Mouse (Mus musculus) embryonic facial prominence, embryonic 15.5 days (tissue): ENCODE data around the gene Tax1bp1. TPM values are rescaled to one million over a fixed set of nuclear protein-coding genes. Genes with fewer than 3 reads are reported as not detected.

Source experiments
- ATAC-seq: fragments of 200-750 bp; cut with Nextera tagmentation; 2 replicates; pipeline ENCODE4 v1.8.0; 2017; ENCODE audit warnings: low read depth, moderate TSS enrichment; ENCODE audit not compliant: insufficient number of reproducible peaks, low FRiP score, low TSS enrichment
- H3K27ac ChIP-seq: fragments of 300-500 bp; sonication (generic); replicated peaks from 2 replicates; pipeline ENCODE4 v1.5.1; 2015; ENCODE audit warnings: mild to moderate bottlenecking, inconsistent platforms
- H3K27me3 ChIP-seq: fragments of 300-500 bp; sonication (generic); 2 replicates; pipeline ENCODE4 v1.6.1; 2015; ENCODE audit warnings: inconsistent platforms
- H3K36me3 ChIP-seq: fragments of 300-500 bp; sonication (generic); 2 replicates; pipeline ENCODE4 v1.6.1; 2015; ENCODE audit warnings: mild to moderate bottlenecking, inconsistent platforms
- H3K4me1 ChIP-seq: fragments of 300-500 bp; sonication (generic); 2 replicates; pipeline ENCODE4 v1.6.1; 2015; ENCODE audit warnings: inconsistent platforms
- H3K4me2 ChIP-seq: fragments of 300-500 bp; sonication (generic); replicated peaks from 2 replicates; pipeline ENCODE4 v1.6.1; 2015; ENCODE audit warnings: mild to moderate bottlenecking, inconsistent platforms
- H3K4me3 ChIP-seq: fragments of 300-500 bp; sonication (generic); replicated peaks from 2 replicates; pipeline ENCODE4 v1.5.1; 2015; ENCODE audit warnings: mild to moderate bottlenecking, inconsistent platforms
- H3K9ac ChIP-seq: fragments of 300-500 bp; sonication (generic); 2 replicates; pipeline ENCODE4 v1.6.1; 2015; ENCODE audit warnings: inconsistent platforms
- H3K9me3 ChIP-seq: fragments of 300-500 bp; sonication (generic); replicated peaks from 2 replicates; pipeline ENCODE4 v1.6.1; 2016; ENCODE audit warnings: inconsistent platforms
- WGBS: fragments of 180-500 bp; shearing (Covaris S2); methylation state at CpG from one replicate; pipeline ENCODE4 v1.1.7; 2015; 5-methylcytosine and 5-hydroxymethylcytosine counted together
- polyA plus RNA-seq: library from polyadenylated mRNA; unstranded; fragments of >200 nt; fragmentation: Nextera tagmentation; extraction: Ambion mirVana; gene quantifications from 2 replicates; pipeline ENCODE4 v1.2.1, GENCODE M21; 2015

Tax1bp1 gene
- polyA plus RNA-seq, 1 experiment from 2014 or later = 146 TPM

DNA sequence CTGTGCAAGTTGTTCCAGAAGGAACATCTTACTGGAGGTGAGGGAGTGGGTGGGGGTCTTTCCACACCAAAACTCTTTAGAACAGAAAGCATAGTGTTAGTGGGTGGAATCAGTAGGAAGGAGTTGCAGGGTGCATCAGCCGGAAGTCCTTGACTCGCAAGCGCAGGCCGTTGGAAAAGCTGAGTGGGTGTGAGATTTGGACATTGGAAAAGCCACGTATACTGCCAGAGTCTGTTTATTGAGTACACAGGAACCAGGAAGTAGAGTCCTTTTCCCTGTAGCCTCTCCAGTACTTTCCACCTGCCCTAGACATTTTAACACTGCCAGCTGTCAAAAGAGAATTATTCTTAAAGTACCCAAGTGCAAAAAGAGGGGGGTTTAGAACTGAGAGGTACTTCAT is 5.7 kb upstream of the Tax1bp1 start:
- Histone ChIP-seq H3K27ac (no peak overlapping the region), H3K4me1 (no peaks in the 10 kb centered on the region), H3K9ac (no peak overlapping the region), H3K4me3 (no peak overlapping the region), H3K27me3 (no peaks in the 10 kb centered on the region), H3K36me3 (no peaks in the 10 kb centered on the region), H3K4me2 (no peak overlapping the region), H3K9me3 (no peaks in the 10 kb centered on the region)
- 91% methylated on average over 5 of the region's 5 CpGs for WGBS
- ATAC-seq = no peak

DNA sequence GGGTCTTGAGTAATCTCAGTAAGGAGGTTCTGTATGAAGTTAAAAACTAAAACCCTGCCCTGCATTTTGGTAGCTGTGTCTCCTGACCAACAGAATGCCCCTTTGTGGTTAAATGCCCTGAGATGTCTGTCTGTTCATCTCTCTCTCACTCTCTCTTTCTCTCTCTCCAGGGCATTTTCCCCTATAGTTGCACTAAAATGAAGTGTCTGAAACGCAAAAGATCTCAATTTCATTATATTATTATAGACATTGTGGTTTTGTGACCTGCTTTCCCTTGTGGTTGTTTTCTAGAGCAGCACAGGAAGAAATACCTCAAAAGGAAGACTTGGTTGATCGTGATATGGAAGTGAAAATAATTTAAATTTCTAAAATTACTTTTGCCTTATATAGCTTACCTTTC is 966 bp upstream of the Tax1bp1 start:
- Histone ChIP-seq H3K9me3 (no peaks in the 10 kb centered on the region), H3K4me2 (no peak overlapping the region), H3K36me3 (no peaks in the 10 kb centered on the region), H3K4me1 (peaks cover 7% of the 10 kb centered on the region; the same call in 1 of the 2 replicates), H3K27me3 (no peaks in the 10 kb centered on the region), H3K4me3 (no peak overlapping the region), H3K27ac (no peak overlapping the region), H3K9ac (no peak overlapping the region)
- no peak for ATAC-seq
- 74% methylated on average over 2 of the region's 2 CpGs for WGBS

DNA sequence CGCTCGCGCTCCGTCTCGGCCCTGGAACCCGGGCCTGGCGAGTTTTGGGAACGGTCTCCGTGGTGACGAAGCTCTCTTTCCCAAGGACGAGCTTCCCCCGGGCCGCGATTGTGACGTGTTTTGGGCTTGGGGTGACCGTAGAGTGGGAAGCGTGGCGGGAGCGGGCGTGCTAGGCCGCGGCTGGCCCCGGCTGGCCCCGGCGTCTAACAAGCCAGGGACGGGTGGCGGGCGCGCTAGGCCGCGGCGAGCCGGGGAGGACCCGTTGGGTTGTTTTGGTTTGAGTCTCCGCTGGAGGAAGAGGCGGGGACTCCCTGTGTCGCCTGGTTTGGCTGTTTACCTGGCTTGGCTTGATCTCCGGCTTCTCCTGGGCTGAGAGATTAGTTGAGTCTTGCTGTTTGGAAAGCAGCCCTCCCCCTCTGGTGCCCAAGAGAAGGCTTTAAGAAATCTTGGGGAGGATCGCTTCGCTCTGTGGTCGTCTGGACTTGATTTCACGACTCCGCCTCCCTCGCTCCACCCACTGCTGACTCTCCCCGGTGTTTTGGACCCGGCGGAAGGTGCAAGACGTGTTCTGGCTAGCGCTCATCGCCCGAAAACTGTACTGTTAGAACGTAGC is 474 bp downstream of the Tax1bp1 start:
- peak; percentile 81 for ATAC-seq
- peak overlapping the region; percentile 97 for H3K27ac ChIP-seq
- under 1% methylated on average over 52 of the region's 52 CpGs for WGBS
- H3K27me3 ChIP-seq = no peaks in the 10 kb centered on the region
- H3K9ac ChIP-seq = peak overlapping the region; percentile 85
- H3K9me3 ChIP-seq = no peaks in the 10 kb centered on the region
- peak overlapping the region; percentile 99 for H3K4me3 ChIP-seq
- H3K4me1 ChIP-seq = peaks cover 10% of the 10 kb centered on the region; the same call in 1 of the 2 replicates
- H3K4me2 ChIP-seq = peak overlapping the region; percentile 52
- no peaks in the 10 kb centered on the region for H3K36me3 ChIP-seq

DNA sequence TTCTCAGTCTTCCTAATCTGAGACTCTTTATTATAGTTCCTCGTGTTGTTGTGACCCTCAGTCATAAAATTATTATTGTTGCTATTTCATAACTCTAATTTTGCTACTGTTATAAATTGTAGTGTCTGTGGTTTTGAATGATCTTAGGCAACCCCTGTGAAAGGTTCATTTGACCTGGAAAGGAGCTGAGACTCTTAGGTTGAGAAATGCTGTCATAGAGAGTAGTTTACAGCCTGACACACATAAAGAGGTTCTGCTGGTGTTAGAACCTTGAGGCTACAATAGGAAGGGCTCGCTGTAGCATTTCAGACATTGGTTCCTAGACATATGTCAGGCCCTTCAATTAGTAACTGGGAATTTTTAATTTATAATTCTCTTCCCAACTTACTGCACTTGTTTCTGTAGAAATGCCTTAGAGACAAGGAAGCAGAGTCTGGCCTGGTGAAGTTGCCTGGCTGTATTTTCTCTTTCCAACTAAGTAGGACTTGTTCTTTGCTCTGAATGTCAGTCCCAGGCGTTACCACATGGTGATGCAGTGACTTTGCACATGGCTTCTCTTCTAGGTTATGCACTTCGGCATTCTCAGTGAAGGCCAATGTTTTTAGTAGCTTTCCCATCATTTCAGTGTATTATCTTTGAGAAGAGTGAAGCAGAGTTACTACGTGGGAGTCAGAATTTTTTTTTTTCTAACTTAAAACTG is 4.1 kb downstream of the Tax1bp1 start:
- H3K4me1 ChIP-seq = peaks cover 10% of the 10 kb centered on the region; the same call in 1 of the 2 replicates
- no peak overlapping the region for H3K4me2 ChIP-seq
- no peaks in the 10 kb centered on the region for H3K9me3 ChIP-seq
- no peaks in the 10 kb centered on the region for H3K36me3 ChIP-seq
- no peak overlapping the region for H3K9ac ChIP-seq
- no peak overlapping the region for H3K4me3 ChIP-seq
- 80% methylated on average over 5 of the region's 5 CpGs for whole genome bisulfite sequencing
- H3K27ac ChIP-seq = no peak overlapping the region
- no peak for ATAC-seq
- no peaks in the 10 kb centered on the region for H3K27me3 ChIP-seq

DNA sequence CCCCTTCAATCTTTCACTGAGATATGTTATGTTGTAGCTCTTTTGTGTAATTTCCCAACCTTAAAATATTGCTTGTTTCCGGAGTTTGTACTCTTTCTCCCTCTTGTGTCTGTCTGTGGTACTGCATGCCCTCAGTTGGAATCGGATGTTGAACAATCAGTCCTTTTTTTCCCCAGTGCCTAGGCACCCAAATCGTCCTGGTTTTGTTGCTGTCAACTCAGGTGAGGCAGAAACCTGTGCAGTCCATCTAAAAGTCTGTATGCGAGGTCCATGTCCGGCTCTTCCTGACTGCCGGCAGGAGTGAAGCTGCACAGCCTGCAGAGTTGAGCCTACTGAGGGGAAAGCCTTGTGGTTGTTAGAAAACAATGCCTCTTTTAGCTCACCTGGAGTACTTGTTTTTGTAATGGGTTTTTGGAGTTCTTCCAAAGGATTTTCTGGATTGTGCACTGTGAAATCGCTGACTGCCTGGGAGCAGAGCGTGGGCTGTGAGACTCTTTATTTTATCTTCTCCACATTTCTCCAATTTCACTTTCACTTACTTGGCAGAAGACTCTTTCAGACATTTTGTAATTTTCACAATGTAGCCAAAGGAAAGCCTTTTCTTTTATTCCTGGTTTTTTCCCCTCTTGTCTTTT is 11.4 kb downstream of the Tax1bp1 start:
- H3K4me3 ChIP-seq = no peak overlapping the region
- WGBS = 51% methylated on average over 8 of the region's 8 CpGs
- no peaks in the 10 kb centered on the region for H3K9me3 ChIP-seq
- H3K27ac ChIP-seq = no peak overlapping the region
- no peaks in the 10 kb centered on the region for H3K27me3 ChIP-seq
- H3K4me2 ChIP-seq = no peak overlapping the region
- H3K4me1 ChIP-seq = peaks cover 3% of the 10 kb centered on the region
- no peak for ATAC-seq
- H3K36me3 ChIP-seq = peaks cover 24% of the 10 kb centered on the region
- H3K9ac ChIP-seq = no peak overlapping the region

DNA sequence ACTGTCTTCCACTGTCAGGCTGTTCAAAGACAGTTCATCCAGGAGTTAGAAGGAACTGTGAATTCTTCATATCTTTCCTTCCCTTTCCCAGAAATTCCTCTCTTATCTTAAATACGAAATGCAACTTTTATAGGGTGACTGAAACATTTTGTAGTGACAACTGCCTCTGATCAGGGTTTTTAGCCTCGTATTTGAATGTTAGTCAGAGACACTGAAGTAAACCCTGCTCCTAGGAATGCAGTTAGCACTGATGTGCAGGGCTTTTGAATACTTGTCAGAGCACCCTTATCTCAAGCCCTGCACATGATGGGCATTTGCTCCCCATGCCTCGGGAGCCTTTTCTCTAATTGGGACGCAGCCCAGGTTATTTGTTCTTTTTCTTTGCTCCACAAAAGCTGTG is 16.8 kb downstream of the Tax1bp1 start:
- H3K4me1 ChIP-seq = no peaks in the 10 kb centered on the region
- H3K27ac ChIP-seq = no peak overlapping the region
- H3K36me3 ChIP-seq = peaks cover 25% of the 10 kb centered on the region
- ATAC-seq = no peak
- no peak overlapping the region for H3K9ac ChIP-seq
- WGBS = 82% methylated on average over 4 of the region's 4 CpGs
- no peaks in the 10 kb centered on the region for H3K27me3 ChIP-seq
- no peaks in the 10 kb centered on the region for H3K9me3 ChIP-seq
- H3K4me2 ChIP-seq = no peak overlapping the region
- no peak overlapping the region for H3K4me3 ChIP-seq

DNA sequence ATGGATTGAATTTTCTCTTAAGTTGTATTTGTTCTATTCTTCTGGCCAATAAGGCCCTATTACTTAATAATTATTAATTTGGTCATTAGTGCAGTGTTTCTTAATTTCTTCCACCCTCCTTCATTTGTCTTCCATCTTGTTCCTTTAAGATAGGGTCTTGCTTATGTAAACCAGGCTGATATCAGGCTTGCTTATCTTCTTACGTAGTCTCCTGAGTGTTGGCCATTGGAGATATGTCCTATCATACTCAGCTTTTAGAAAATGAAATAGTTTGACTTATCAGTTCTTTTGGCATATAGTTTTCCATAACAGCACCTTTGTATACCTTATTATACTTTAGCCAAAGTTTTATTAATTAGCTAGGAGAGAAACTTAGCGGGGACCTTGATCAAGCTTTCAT is 21.1 kb downstream of the Tax1bp1 start:
- no peak overlapping the region for H3K9ac ChIP-seq
- no peak for ATAC-seq
- H3K4me2 ChIP-seq = no peak overlapping the region
- peaks cover 32% of the 10 kb centered on the region for H3K36me3 ChIP-seq
- H3K4me1 ChIP-seq = no peaks in the 10 kb centered on the region
- H3K27ac ChIP-seq = no peak overlapping the region
- over 99% methylated on average over 2 of the region's 2 CpGs for WGBS
- no peaks in the 10 kb centered on the region for H3K27me3 ChIP-seq
- H3K4me3 ChIP-seq = no peak overlapping the region
- no peaks in the 10 kb centered on the region for H3K9me3 ChIP-seq

DNA sequence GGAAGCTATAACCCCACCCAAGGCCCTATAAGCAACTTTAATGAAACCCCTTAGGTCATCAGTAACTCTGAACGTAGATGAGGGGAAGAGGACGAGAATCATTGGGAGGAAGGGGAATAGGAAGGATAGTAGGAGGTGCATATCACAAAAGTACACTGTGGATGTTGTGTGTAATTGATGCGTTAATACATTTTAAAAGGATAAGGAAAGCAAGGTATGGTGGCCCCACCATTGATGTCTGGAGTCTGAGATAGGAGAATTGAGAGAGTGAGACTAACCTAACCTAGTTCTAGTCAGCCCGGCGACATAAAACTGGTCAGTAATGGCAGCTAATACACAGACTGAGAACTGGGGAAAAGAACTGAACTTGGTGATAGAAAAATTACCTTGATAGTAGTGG is 39.3 kb downstream of the Tax1bp1 start:
- Histone ChIP-seq H3K4me1 (no peaks in the 10 kb centered on the region), H3K4me3 (no peak overlapping the region), H3K4me2 (no peak overlapping the region), H3K27ac (no peak overlapping the region), H3K9me3 (no peaks in the 10 kb centered on the region), H3K36me3 (peaks cover 25% of the 10 kb centered on the region), H3K27me3 (no peaks in the 10 kb centered on the region), H3K9ac (no peak overlapping the region)
- 93% methylated on average over 5 of the region's 5 CpGs for WGBS
- no peak for ATAC-seq

DNA sequence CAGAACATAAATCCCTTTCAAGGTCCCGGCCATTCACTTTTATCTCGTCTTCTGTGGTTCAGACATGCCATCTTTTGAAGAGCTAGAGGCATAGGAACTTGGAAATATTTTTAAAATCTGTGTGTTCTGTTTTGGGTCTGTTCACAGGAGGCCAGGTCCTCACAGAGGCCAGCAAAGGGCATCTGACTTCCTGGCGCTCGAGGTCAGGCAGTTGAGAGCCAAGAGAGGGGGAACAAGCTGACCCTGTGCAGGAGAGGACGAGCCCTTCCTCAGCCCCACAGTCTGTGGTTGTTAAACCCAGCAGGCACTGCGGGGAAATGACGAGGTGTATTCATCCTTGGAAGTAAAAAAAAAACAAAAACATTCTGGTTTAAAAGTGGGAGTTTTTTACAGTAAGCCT is 51.7 kb downstream of the Tax1bp1 start:
- no peaks in the 10 kb centered on the region for H3K27me3 ChIP-seq
- H3K27ac ChIP-seq = no peak overlapping the region
- no peaks in the 10 kb centered on the region for H3K4me1 ChIP-seq
- no peak overlapping the region for H3K4me2 ChIP-seq
- H3K4me3 ChIP-seq = no peak overlapping the region
- 61% methylated on average over 7 of the region's 7 CpGs for WGBS
- ATAC-seq = no peak
- H3K9ac ChIP-seq = no peak overlapping the region
- no peaks in the 10 kb centered on the region for H3K9me3 ChIP-seq
- H3K36me3 ChIP-seq = peaks cover 50% of the 10 kb centered on the region

DNA sequence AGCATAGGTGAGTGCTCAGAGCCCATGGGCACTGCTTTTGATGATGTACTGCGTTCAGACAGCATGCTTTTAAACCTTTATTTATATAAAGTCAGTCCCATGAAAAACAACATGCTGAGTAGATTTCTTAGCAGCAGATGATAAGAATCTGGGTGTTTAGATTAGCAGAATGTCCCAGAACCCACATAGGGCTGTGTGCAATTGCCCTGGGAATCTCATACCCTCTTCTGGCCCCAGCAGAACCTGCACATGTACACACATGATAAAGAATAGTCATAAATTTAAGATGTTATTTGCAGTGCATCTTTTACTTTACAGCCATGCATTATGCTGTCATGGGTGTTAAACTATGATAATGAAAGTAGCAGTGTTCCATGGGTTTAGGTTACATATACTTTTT is 57.3 kb downstream of the Tax1bp1 start:
- no peak for ATAC-seq

DNA sequence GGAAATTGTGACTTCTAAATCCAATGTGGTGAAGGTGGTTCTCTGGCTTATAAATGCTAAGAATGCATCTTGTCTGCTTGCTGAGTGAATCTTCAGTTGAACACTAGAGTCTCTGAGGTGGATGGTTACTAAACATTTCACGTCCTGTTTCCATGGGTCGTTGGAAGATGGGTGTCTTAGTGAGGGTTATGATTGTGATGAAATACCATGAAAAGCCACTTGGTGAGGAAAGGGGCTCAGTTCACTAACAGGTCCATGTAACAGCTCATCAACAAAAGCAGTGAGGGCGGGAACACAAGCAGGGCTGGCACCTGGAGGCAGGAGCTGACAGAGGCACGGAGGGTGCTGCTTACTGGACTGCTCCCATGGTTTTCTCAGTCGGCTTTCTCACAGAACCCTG is 59.6 kb downstream of the Tax1bp1 start:
- WGBS = 79% methylated on average over 5 of the region's 5 CpGs
- Histone ChIP-seq H3K27ac (no peak overlapping the region), H3K4me1 (no peaks in the 10 kb centered on the region), H3K27me3 (no peaks in the 10 kb centered on the region), H3K9ac (no peak overlapping the region), H3K4me3 (no peak overlapping the region), H3K4me2 (no peak overlapping the region), H3K9me3 (no peaks in the 10 kb centered on the region), H3K36me3 (peaks cover 9% of the 10 kb centered on the region; the same call in 1 of the 2 replicates)
- no peak for ATAC-seq

More for the DNA sequence above, 57.3 kb downstream of the Tax1bp1 start:
- no peaks in the 10 kb centered on the region for H3K27me3 ChIP-seq
- peaks cover 20% of the 10 kb centered on the region; the same call in 1 of the 2 replicates for H3K36me3 ChIP-seq
- H3K9me3 ChIP-seq = no peaks in the 10 kb centered on the region
- H3K4me3 ChIP-seq = no peak overlapping the region
- H3K4me1 ChIP-seq = no peaks in the 10 kb centered on the region
- no peak overlapping the region for H3K9ac ChIP-seq
- 70% methylated on average over 1 of the region's 1 CpGs for WGBS
- H3K4me2 ChIP-seq = no peak overlapping the region
- no peak overlapping the region for H3K27ac ChIP-seq
